Mouse (Mus musculus): ENCODE results near the gene Gba2.
A peak's percentile ranks its signal among the peaks of the same experiment; 100 is the strongest.
"Not testable (repeated sequence)": the region's sequence is repeated elsewhere in the genome, so short reads cannot be mapped to it uniquely, and the experiment has no call there.

Gene Gba2

DNA sequence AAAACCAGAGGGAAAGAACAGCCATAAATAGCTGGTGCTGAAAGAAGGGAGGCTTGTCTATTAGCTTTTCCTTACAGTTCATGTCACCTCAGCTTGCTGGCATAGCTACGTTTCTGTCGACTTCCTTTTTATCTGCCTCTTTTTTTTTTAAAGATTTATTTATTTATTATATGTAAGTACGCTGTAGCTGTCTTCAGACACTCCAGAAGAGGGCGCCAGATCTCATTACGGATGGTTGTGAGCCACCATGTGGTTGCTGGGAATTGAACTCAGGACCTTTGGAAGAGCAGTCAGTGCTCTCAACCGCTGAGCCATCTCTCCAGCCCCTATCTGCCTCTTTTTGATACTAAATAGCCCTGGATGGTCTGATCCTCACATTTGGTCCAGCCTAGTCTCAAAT lies 26.8 kb downstream of the Gba2 start:
- not testable (repeated sequence) for DNase-seq

DNA sequence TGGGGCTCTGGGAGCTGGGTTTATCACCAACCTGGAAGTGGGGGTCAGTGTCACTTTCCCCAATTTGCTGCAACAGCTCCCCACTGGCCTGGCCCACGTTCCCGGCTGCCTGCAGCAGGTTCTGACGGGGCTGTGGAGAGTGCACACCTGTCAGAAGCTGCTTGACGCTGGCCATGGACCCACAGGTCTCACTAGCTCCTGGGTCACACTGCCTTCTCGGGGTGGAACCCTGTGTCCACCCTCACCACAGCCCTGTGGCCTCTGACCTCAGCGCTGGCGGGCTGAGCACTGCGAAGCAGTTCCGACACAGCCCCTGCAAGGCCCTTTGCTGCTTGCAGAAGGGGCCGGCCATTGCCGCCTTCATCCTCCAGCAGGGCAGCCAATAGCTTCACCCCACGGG lies 29.6 kb downstream of the Gba2 start:
- no peak for DNase-seq

DNA sequence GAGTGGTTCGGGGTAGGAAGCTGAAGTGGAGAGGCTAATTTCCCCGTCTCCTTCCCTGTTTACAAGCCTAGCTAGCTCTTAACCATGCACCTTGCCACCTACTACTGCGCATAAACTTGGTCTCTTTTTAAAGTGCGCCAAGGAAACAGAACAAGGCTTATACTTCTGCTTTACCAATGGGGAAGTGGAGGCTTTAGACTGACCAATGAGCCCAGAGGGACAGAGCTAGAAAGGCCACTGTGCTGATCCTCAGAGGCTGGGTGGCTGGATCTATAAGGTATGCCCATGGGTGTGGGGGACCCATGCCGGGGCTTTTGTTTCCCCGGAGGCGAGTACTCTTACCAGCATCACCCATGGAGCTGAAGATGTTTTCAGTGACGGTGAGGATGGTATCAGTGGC lies 31.5 kb downstream of the Gba2 start:
- no peak for DNase-seq

DNA sequence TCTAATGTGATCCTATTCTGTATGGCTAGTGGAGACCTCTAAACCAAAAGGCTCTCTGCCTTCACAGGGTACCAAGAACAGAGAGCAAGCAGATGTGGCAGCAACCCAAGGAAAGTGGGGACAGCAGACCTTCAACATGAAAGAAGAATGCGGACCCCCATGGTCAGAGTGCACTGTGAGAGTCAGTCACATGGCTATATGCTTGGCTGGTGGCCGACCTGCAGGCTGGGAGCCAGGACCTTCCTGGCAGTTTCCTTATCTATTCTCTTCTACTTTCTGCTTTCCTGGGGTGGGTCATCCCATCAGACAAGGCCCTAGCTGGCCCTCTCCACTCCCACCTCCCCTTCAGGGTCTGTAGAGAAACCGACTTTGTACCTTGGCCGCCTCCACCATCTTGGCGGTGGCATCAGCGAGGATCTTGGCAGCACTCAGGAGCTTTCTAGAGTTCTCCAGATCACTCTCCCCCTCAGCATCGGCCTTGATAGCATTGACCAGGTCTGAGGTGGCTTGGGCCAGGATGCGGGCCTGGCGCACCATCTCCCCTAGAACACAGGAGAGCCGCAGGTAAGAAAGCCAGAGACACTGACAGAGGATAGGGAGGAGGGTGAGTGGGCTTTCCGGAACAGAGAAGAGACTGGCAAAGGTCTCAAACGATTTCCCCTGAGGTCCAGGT lies 32.2 kb downstream of the Gba2 start:
- no peak for DNase-seq

DNA sequence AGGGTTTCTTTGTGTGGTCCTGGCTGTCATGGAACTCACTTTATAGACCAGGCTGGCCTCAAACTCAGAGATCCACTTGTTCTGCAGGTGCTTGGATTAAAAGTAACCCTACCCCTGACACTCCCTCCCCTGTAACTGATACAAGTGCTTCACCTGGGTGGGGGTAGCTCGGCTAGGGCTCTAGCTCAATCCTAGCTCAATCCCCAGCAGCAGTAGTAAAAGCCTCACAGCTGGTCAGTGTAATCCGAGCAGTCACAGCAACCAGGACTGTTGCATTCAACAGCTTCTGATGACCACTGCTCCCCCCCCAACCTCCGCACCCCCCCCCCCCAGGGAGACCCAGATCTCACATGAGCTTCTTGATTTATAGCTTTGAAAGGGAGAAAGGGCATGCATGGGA lies 36.6 kb downstream of the Gba2 start:
- no peak for DNase-seq

DNA sequence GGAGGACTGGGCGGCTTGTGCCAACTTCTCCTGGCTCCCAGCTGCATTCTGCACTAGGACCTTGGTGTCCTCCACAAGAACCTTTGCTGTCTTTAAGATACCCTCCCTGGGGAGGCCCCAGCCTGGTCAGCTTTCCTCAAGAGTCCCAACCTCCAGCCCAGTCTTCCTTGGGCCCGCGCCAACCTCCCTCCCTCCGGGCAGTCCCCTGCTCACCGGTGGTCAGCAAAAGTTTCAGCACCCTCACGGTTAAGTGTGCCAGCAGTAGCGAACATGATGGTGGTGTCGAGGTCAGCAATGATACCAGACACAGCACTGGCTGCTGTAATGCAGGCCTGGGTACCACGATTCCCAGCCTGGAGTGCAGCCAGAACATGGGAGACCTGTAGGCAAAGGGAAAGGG lies 42.6 kb downstream of the Gba2 start:
- DNase-seq: no peak

DNA sequence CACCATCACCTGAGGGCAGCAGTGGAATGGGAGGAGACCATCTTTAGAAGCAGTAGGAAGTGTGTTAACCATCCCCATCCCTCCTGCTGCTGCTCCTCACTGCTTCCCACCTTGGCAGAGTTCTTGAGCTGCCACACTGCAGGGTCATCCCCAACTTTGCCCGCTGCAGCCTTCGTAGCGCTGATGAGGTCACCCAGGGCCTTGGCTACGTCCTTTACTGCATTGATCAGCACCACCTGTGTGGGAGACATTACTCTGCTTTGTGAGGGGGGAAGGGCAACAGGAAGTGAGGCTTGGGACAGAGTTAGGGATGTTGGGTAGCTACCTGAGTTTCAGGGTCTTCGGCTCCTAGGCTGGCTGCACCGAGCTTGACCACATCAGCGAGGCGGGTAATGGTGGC lies 43.0 kb downstream of the Gba2 start:
- no peak for DNase-seq

DNA sequence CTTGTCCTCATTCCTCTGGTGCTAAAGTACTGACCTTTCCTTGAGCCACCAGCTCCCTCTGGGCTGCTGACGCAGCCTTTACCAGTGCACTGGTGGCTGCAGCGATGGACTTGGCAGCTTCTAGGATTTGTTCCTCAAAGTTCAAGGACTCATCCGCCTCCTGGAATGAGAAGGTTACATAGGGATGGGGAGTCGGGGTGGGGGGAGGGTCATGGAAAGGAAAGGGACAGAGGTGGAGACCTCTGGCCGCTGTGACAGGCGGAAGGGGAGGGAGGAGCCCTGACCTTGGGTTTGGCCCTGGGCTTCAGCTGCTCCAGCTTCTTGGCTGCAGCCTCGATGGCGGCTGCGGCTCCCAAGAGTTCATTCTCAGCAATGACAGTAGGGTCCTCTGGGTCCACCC lies 45.4 kb downstream of the Gba2 start:
- DNase-seq: no peak

DNA sequence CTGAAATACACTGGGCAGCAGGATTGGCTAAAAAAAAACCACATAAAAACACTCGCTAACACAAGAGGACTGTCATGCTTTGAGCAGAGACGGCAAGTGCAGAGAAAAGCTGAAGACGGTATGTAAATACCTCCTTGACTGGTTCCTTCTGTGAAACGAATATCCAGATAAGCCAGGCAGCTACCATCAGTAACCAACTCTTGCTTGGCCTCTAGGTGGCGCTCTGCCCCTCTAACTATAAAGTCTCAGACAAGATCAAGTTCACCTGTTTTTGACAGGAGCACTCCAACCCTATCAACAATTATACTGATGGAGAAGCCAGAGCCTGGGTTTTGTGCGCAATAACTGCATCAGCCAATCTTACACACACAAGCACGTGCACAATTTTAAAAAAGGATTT lies 48.1 kb downstream of the Gba2 start:
- DNase-seq: peak; percentile 83

DNA sequence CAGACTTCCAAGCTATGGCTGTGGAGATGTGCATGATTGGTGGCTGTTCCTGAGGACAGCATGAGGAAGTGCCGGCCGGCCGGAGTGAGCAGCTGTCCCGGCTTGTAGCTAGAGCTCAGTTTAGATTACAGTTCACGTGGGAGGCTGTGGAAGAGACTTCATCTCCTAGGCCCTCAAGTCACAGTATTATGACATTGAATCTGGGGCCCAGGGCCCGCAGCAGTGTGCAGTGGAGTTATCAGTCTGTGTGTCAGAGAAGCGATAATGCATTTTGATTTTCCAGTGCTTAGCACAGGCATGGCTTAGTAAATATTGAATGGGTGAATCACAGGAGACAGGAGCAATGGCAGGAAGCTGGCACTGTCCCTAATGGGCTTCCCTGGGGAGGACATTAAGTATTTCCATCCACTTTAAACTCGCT lies 48.6 kb downstream of the Gba2 start:
- no peak for DNase-seq

DNA sequence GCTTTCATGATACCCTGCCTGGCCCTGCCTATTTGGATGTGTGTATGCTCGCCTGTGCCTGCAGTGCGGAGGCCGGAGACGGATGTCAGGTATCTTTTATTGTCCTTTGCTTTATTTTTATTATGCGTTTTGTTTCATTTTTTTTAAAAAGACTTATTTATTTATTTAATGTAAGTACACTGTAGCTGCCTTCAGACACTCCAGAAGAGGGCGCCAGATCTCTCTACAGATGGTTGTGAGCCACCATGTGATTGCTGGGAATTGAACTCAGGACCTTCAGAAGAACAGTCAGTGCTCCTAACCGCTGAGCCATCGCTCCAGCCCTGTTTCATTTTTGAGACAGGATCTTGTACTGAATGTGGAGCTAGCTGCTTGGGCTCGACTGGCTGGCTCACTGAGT lies 50.2 kb downstream of the Gba2 start:
- DNase-seq: no peak

DNA sequence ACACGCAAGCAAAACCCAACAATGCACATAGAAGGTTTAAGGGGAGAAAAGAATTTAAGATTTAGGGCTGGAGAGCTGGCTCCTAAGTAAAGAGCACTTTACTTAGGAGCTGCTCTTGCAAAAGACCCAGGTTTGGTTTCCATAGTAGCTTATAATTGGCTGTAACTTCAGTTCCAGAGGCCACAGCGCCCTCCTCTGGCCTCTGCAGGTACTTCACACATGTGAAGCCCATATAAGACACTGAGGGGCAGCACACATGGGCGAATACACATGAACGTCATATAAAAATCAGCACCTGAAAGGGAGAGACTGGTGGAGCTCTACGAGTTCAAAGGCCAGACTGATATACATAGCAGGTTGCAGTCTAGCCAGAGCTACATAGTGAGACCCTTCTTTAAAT lies 50.8 kb downstream of the Gba2 start:
- DNase-seq: no peak

DNA sequence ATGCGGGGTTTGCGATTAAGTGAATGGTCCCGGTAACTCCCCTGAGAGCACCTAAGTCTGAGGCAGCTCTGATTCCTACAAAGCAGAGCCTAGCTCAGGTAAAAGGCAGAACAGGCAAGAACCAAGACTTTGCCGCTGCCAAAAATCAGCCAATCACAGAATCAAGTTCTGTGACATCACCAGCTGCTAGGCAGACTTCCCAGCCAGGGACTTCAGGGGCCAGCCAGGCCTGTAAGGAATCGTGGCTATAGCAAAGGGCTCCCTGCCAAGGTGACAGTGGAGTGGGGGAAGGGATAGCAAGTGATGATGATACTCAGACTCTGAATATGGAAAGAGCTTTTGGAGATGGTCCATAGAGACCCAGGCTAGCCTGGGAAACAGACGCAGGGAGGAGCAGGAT lies 58.7 kb downstream of the Gba2 start:
- DNase-seq: peak; percentile 94

DNA sequence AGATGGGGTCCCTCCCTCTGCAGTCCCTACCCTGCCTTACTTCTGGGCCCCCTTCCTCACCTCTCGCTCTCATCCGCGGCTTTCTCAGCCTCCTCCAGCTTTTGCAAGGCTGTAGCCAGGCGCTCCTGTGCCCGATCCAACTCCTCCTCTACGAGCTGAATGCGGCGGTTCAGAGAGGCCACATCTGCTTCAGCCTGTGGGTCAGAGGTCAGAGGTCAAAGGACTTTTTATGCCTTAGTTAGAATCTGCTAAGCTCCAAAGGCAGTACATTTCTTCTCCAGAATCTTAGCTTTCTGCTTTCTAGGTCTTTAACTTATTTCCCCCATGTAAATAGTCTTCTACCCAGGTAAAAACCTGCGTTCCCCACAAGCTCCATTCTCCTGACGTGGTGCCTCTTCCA lies 59.1 kb downstream of the Gba2 start:
- DNase-seq: no peak
